Mouse (Mus musculus) spleen, adult 2 months (tissue): ENCODE data around the gene Slc19a3. TPM values are rescaled to one million over a fixed set of nuclear protein-coding genes. Genes with fewer than 3 reads are reported as not detected.

Experiments
- DNase-seq, 2 experiments: peaks; one replicate each; pipeline versions ENCODE4 v3.0.0 to v3.0.0-alpha.2; 2012 to 2021; ENCODE audit warnings: low spot score in 2 of 2, low read depth in 1 of 2
- H3K27ac ChIP-seq: fragments of 200-500 bp; 2 replicates; pipeline ENCODE4 v1.5.1; 2012; ENCODE audit warnings: low read length, inconsistent platforms; ENCODE audit not compliant: insufficient read depth
- H3K27me3 ChIP-seq: fragments of 200-500 bp; 2 replicates; pipeline ENCODE4 v1.6.1; 2012; ENCODE audit warnings: mild to moderate bottlenecking, moderate library complexity, low read length, inconsistent platforms; ENCODE audit not compliant: control insufficient read depth, insufficient read depth
- H3K36me3 ChIP-seq: fragments of 200-500 bp; 2 replicates; pipeline ENCODE4 v1.6.1; 2012; ENCODE audit warnings: mild to moderate bottlenecking, low read length, inconsistent platforms; ENCODE audit not compliant: control insufficient read depth, insufficient read depth
- H3K4me1 ChIP-seq: fragments of 200-500 bp; 2 replicates; pipeline ENCODE4 v1.6.1; 2011; ENCODE audit warnings: inconsistent platforms; ENCODE audit not compliant: control insufficient read depth, insufficient read depth, insufficient read length
- H3K4me3 ChIP-seq: fragments of 200-500 bp; 2 replicates; pipeline ENCODE4 v1.5.1; 2011; ENCODE audit warnings: mild to moderate bottlenecking, inconsistent platforms; ENCODE audit not compliant: insufficient read depth, insufficient read length; ENCODE audit errors: extremely low read depth
- CTCF ChIP-seq: fragments of 200-500 bp; IDR thresholded peaks from 2 replicates; pipeline ENCODE4 v1.5.1; 2011; ENCODE audit warnings: mild to moderate bottlenecking, inconsistent platforms; ENCODE audit not compliant: insufficient read depth, insufficient read length, insufficient replicate concordance; ENCODE audit errors: extremely low read depth
- POLR2A ChIP-seq: fragments of 200-500 bp; IDR thresholded peaks from 2 replicates; pipeline ENCODE4 v1.6.1; 2011; ENCODE audit warnings: low read depth, low read length, inconsistent platforms
- WGBS: fragments of 180-500 bp; shearing (Covaris S2); methylation state at CpG from one replicate; pipeline ENCODE4 v1.1.7; 2018; 5-methylcytosine and 5-hydroxymethylcytosine counted together
- polyA plus RNA-seq: library from polyadenylated mRNA; depleted of rRNA; stranded (reverse); fragments of >200 nt; gene quantifications from 2 replicates; pipeline ENCODE4 v1.2.3, GENCODE M21; 2012; rRNA removed

The Slc19a3 gene
- polyA plus RNA-seq, 1 experiment: 0.21 TPM

DNA sequence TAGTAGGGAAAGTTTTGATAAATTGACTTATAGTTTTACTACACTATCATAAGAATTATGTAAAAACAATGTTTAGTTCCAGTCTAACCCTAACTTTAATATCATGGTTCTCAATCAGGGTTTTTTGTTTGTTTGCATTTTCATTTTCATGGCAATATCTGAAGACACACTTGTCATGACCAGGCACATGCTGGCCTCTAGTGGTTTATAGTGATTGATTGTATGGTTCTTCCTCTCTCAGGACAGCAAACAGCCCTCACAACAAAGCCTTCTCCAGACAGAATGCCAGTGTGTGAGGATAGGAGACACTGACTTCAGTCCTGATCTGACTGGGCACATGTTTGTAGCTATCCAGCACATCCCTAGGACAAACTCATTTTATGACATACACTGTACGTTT is 65.0 kb downstream of the Slc19a3 start:
- no peak for DNase-seq
- H3K36me3 ChIP-seq: no peaks in the 10 kb centered on the region
- peak overlapping the region; percentile 8; the same call in 1 of the 2 replicates for H3K27ac ChIP-seq
- H3K4me3 ChIP-seq: no peak overlapping the region
- no peak for TF ChIP-seq CTCF
- no peaks in the 10 kb centered on the region; the same call in 1 of the 2 replicates for H3K4me1 ChIP-seq
- H3K27me3 ChIP-seq: no peaks in the 10 kb centered on the region
- 88% methylated on average over 1 of the region's 1 CpGs for WGBS

DNA sequence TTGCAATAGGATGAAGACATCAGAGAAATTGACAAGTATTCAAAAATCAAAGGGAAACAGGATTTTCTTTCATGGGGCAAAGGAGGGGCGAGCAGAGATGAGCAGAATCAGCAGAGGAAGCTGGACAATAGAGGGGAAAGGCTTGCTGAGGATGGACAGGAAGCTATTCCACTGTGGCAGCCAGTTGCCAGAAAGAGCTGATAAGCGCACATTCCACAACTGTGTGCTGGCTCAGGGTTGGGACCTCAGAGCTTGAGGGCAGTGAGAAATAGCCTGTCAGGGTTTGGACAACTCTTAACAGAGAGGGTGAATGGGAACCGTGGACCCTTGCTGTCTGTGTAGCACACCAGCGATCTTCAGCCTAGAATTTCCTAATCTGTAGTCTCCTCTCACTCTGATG is 66.2 kb downstream of the Slc19a3 start:
- DNase-seq: no peak
- Histone ChIP-seq H3K36me3 (no peaks in the 10 kb centered on the region), H3K4me3 (no peak overlapping the region), H3K27ac (no peak overlapping the region), H3K27me3 (no peaks in the 10 kb centered on the region), H3K4me1 (no peaks in the 10 kb centered on the region; the same call in 1 of the 2 replicates)
- WGBS: 48% methylated on average over 4 of the region's 4 CpGs
- TF ChIP-seq POLR2A (no peak), CTCF (no peak)

DNA sequence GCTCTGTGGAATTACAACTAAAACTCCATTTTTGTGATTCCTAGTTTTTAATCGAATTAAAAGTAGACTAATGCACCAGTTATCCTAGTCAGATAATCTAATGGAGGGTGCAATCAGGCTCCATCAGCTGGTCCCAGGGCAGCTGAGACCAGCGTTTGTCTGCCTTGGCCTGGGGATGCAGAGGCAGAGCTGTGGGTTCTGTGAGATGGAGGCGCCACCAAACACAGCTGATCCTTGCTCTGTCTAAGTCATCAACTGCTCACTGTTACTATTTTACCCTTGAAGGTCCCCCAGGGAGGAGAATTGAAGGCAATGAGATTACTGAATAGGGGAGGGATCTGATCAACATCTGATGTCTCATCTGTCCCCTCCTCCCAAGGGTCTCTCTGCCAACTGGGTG is 71.8 kb downstream of the Slc19a3 start:
- no peak for TF ChIP-seq POLR2A
- H3K27me3 ChIP-seq: no peaks in the 10 kb centered on the region
- no peak for DNase-seq
- WGBS: 80% methylated on average over 3 of the region's 3 CpGs
- no peak overlapping the region for H3K27ac ChIP-seq
- H3K4me1 ChIP-seq: no peaks in the 10 kb centered on the region
- no peaks in the 10 kb centered on the region for H3K36me3 ChIP-seq
- H3K4me3 ChIP-seq: no peak overlapping the region

Other genes with a start within 250 kb of the Slc19a3 start
- 32.2 and 41.1 TPM in 2 replicates for gene Agfg1, start 199.0 kb downstream of the Slc19a3 start, polyA plus RNA-seq
- gene A030005L19Rik, start 125.1 kb downstream of the Slc19a3 start, polyA plus RNA-seq: 1.2 and 1.4 TPM in 2 replicates
- not detected in 2 replicates for gene A030014E15Rik, start 113.5 kb downstream of the Slc19a3 start, polyA plus RNA-seq
- not detected in 2 replicates for gene Gm6217, start 107.0 kb downstream of the Slc19a3 start, polyA plus RNA-seq
- not detected in 2 replicates for gene A030003K21Rik, start 95.1 kb downstream of the Slc19a3 start, polyA plus RNA-seq
- not detected in 2 replicates for gene Gm7544, start 82.4 kb downstream of the Slc19a3 start, polyA plus RNA-seq
- gene Gm47955, start 78.2 kb downstream of the Slc19a3 start, polyA plus RNA-seq: not detected in 2 replicates
- gene Gm47959, start 37.9 kb downstream of the Slc19a3 start, polyA plus RNA-seq: not detected in 2 replicates
- gene Krtap28-10, start 4.0 kb upstream of the Slc19a3 start, polyA plus RNA-seq: not detected in 2 replicates
- not detected in 2 replicates for gene Gm47969, start 6.5 kb upstream of the Slc19a3 start, polyA plus RNA-seq
- gene A030005K14Rik, start 20.9 kb upstream of the Slc19a3 start, polyA plus RNA-seq: not detected in 2 replicates
- not detected in 2 replicates for gene Krtap28-13, start 22.5 kb upstream of the Slc19a3 start, polyA plus RNA-seq
- not detected in 2 replicates for gene Ccl20, start 78.3 kb upstream of the Slc19a3 start, polyA plus RNA-seq
- not detected in 2 replicates for gene Daw1, start 121.3 kb upstream of the Slc19a3 start, polyA plus RNA-seq